Mouse (Mus musculus): ENCODE results near the gene Reep3. TPM values are rescaled to one million over a fixed set of nuclear protein-coding genes. Genes with fewer than 3 reads are reported as not detected.

Gene Reep3
- polyA plus RNA-seq, 1 experiment from 2014 or later: 36.2 TPM

- no peak overlapping the region for H3K4me2 ChIP-seq
- no peaks in the 10 kb centered on the region for H3K36me3 ChIP-seq
- no peaks in the 10 kb centered on the region for H3K27me3 ChIP-seq
- no peak overlapping the region for H3K27ac ChIP-seq (replicated peaks)
- WGBS: 89% methylated on average over 3 of the region's 3 CpGs
- ATAC-seq (ENCODE audit: low FRiP score, low read depth): no peak
- H3K4me3 ChIP-seq: no peak overlapping the region
- no peaks in the 10 kb centered on the region for H3K9me3 ChIP-seq
- peaks cover 12% of the 10 kb centered on the region for H3K4me1 ChIP-seq (replicated peaks)
- no peak overlapping the region for H3K9ac ChIP-seq
Observed at GRCm38 (mm10) chr10:67040410-67040809, 56.3 kb downstream of the Reep3 start.

GRCm38 (mm10) chr10:67039001-67039400 is 57.7 kb downstream of the Reep3 start:
- H3K9me3 ChIP-seq: no peaks in the 10 kb centered on the region
- H3K27ac ChIP-seq (replicated peaks): no peak overlapping the region
- no peaks in the 10 kb centered on the region for H3K27me3 ChIP-seq
- ATAC-seq (ENCODE audit: low FRiP score, low read depth): no peak
- H3K9ac ChIP-seq: no peak overlapping the region
- H3K4me3 ChIP-seq: no peak overlapping the region
- H3K4me1 ChIP-seq (replicated peaks): 0 out of 2 replicates have a peak, but pooled peaks cover 3% of the 10 kb centered on the region
- H3K4me2 ChIP-seq: no peak overlapping the region
- WGBS: 61% methylated on average over 17 of the region's 17 CpGs
- H3K36me3 ChIP-seq: no peaks in the 10 kb centered on the region

GRCm38 (mm10) chr10:67036542-67036941 is 60.2 kb downstream of the Reep3 start:
- Histone ChIP-seq H3K36me3 (no peaks in the 10 kb centered on the region), H3K9me3 (no peaks in the 10 kb centered on the region), H3K27me3 (no peaks in the 10 kb centered on the region), H3K27ac (replicated peaks) (no peak overlapping the region), H3K4me3 (no peak overlapping the region), H3K4me2 (no peak overlapping the region), H3K9ac (no peak overlapping the region), H3K4me1 (replicated peaks) (no peaks in the 10 kb centered on the region; the same call in 1 of the 2 replicates)
- 79% methylated on average over 10 of the region's 10 CpGs for WGBS
- no peak for ATAC-seq (ENCODE audit: low FRiP score, low read depth)

GRCm38 (mm10) chr10:67036141-67036540 is 60.6 kb downstream of the Reep3 start:
- no peak overlapping the region for H3K4me3 ChIP-seq
- ATAC-seq (ENCODE audit: low FRiP score, low read depth): no peak
- no peak overlapping the region for H3K9ac ChIP-seq
- H3K4me1 ChIP-seq (replicated peaks): no peaks in the 10 kb centered on the region; the same call in 1 of the 2 replicates
- no peaks in the 10 kb centered on the region for H3K36me3 ChIP-seq
- H3K4me2 ChIP-seq: no peak overlapping the region
- no peaks in the 10 kb centered on the region for H3K27me3 ChIP-seq
- H3K27ac ChIP-seq (replicated peaks): no peak overlapping the region
- no peaks in the 10 kb centered on the region for H3K9me3 ChIP-seq
- WGBS: 84% methylated on average over 5 of the region's 5 CpGs

GRCm38 (mm10) chr10:67031186-67031585 is 65.6 kb downstream of the Reep3 start:
- Histone ChIP-seq H3K9ac (no peak overlapping the region), H3K27ac (replicated peaks) (no peak overlapping the region), H3K9me3 (no peaks in the 10 kb centered on the region), H3K4me2 (no peak overlapping the region), H3K27me3 (no peaks in the 10 kb centered on the region), H3K36me3 (no peaks in the 10 kb centered on the region), H3K4me1 (replicated peaks) (peaks cover 4% of the 10 kb centered on the region), H3K4me3 (no peak overlapping the region)
- no peak for ATAC-seq (ENCODE audit: low FRiP score, low read depth)
- WGBS: 81% methylated on average over 7 of the region's 7 CpGs

GRCm38 (mm10) chr10:67029297-67029696 is 67.4 kb downstream of the Reep3 start:
- WGBS: 74% methylated on average over 12 of the region's 12 CpGs
- ATAC-seq (ENCODE audit: low FRiP score, low read depth): no peak
- H3K36me3 ChIP-seq: no peaks in the 10 kb centered on the region
- no peak overlapping the region for H3K4me3 ChIP-seq
- H3K27me3 ChIP-seq: no peaks in the 10 kb centered on the region
- peaks cover 12% of the 10 kb centered on the region for H3K4me1 ChIP-seq (replicated peaks)
- H3K9me3 ChIP-seq: no peaks in the 10 kb centered on the region
- H3K27ac ChIP-seq (replicated peaks): no peak overlapping the region
- H3K9ac ChIP-seq: no peak overlapping the region
- H3K4me2 ChIP-seq: no peak overlapping the region

GRCm38 (mm10) chr10:67026375-67026774 is 70.4 kb downstream of the Reep3 start:
- Histone ChIP-seq H3K4me1 (replicated peaks) (peaks cover 12% of the 10 kb centered on the region), H3K27ac (replicated peaks) (peak overlapping the region; percentile 63), H3K27me3 (no peaks in the 10 kb centered on the region), H3K4me3 (no peak overlapping the region), H3K9me3 (no peaks in the 10 kb centered on the region), H3K9ac (no peak overlapping the region), H3K36me3 (no peaks in the 10 kb centered on the region), H3K4me2 (no peak overlapping the region)
- WGBS: 56% methylated on average over 8 of the region's 8 CpGs
- ATAC-seq (ENCODE audit: low FRiP score, low read depth): peak; percentile 35; the same call in 1 of the 2 replicates

- 38% methylated on average over 10 of the region's 10 CpGs for WGBS
- Histone ChIP-seq H3K27ac (replicated peaks) (peak overlapping the region; percentile 63), H3K4me2 (no peak overlapping the region), H3K9ac (no peak overlapping the region), H3K36me3 (no peaks in the 10 kb centered on the region), H3K9me3 (no peaks in the 10 kb centered on the region), H3K4me3 (no peak overlapping the region), H3K27me3 (no peaks in the 10 kb centered on the region), H3K4me1 (replicated peaks) (peaks cover 12% of the 10 kb centered on the region)
- ATAC-seq (ENCODE audit: low FRiP score, low read depth): peak; percentile 87
Observed at GRCm38 (mm10) chr10:67025573-67026236, 71.0 kb downstream of the Reep3 start.

GRCm38 (mm10) chr10:67024391-67024790 is 72.4 kb downstream of the Reep3 start:
- Histone ChIP-seq H3K9me3 (no peaks in the 10 kb centered on the region), H3K27ac (replicated peaks) (no peak overlapping the region), H3K36me3 (no peaks in the 10 kb centered on the region), H3K9ac (no peak overlapping the region), H3K4me3 (no peak overlapping the region), H3K27me3 (no peaks in the 10 kb centered on the region), H3K4me2 (no peak overlapping the region), H3K4me1 (replicated peaks) (peaks cover 12% of the 10 kb centered on the region)
- 92% methylated on average over 6 of the region's 6 CpGs for WGBS
- no peak for ATAC-seq (ENCODE audit: low FRiP score, low read depth)

GRCm38 (mm10) chr10:67023092-67023491 is 73.7 kb downstream of the Reep3 start:
- no peaks in the 10 kb centered on the region for H3K9me3 ChIP-seq
- no peak overlapping the region for H3K27ac ChIP-seq (replicated peaks)
- no peaks in the 10 kb centered on the region for H3K27me3 ChIP-seq
- H3K9ac ChIP-seq: no peak overlapping the region
- H3K4me3 ChIP-seq: no peak overlapping the region
- no peak for ATAC-seq (ENCODE audit: low FRiP score, low read depth)
- H3K4me2 ChIP-seq: no peak overlapping the region
- H3K4me1 ChIP-seq (replicated peaks): peaks cover 16% of the 10 kb centered on the region
- no peaks in the 10 kb centered on the region for H3K36me3 ChIP-seq
- WGBS: 93% methylated on average over 9 of the region's 9 CpGs

GRCm38 (mm10) chr10:67021494-67021893 is 75.3 kb downstream of the Reep3 start:
- H3K27me3 ChIP-seq: no peaks in the 10 kb centered on the region
- H3K9ac ChIP-seq: no peak overlapping the region
- no peak overlapping the region for H3K4me3 ChIP-seq
- no peaks in the 10 kb centered on the region for H3K9me3 ChIP-seq
- H3K4me1 ChIP-seq (replicated peaks): peaks cover 21% of the 10 kb centered on the region
- no peaks in the 10 kb centered on the region for H3K36me3 ChIP-seq
- 93% methylated on average over 13 of the region's 13 CpGs for WGBS
- no peak overlapping the region for H3K4me2 ChIP-seq
- no peak for ATAC-seq (ENCODE audit: low FRiP score, low read depth)
- no peak overlapping the region for H3K27ac ChIP-seq (replicated peaks)

GRCm38 (mm10) chr10:67018875-67019274 is 77.9 kb downstream of the Reep3 start:
- no peak overlapping the region for H3K9ac ChIP-seq
- H3K4me1 ChIP-seq (replicated peaks): peaks cover 10% of the 10 kb centered on the region; the same call in 1 of the 2 replicates
- no peak overlapping the region for H3K4me2 ChIP-seq
- peak overlapping the region; percentile 35; the same call in 1 of the 2 replicates for H3K27ac ChIP-seq (replicated peaks)
- 0 out of 2 replicates have a peak, but pooled peaks cover 4% of the 10 kb centered on the region for H3K36me3 ChIP-seq
- WGBS: 39% methylated on average over 6 of the region's 6 CpGs
- ATAC-seq (ENCODE audit: low FRiP score, low read depth): peak; percentile 74
- no peaks in the 10 kb centered on the region for H3K27me3 ChIP-seq
- no peak overlapping the region for H3K4me3 ChIP-seq
- no peaks in the 10 kb centered on the region for H3K9me3 ChIP-seq

- Histone ChIP-seq H3K4me1 (replicated peaks) (peaks cover 10% of the 10 kb centered on the region; the same call in 1 of the 2 replicates), H3K27me3 (no peaks in the 10 kb centered on the region), H3K27ac (replicated peaks) (no peak overlapping the region), H3K36me3 (0 out of 2 replicates have a peak, but pooled peaks cover 4% of the 10 kb centered on the region), H3K9me3 (no peaks in the 10 kb centered on the region), H3K4me2 (no peak overlapping the region), H3K4me3 (no peak overlapping the region), H3K9ac (no peak overlapping the region)
- 88% methylated on average over 4 of the region's 4 CpGs for WGBS
- no peak for ATAC-seq (ENCODE audit: low FRiP score, low read depth)
Observed at GRCm38 (mm10) chr10:67017891-67018290, 78.9 kb downstream of the Reep3 start.
